Mouse (Mus musculus): ENCODE measurements around the gene Rasl10b.

GRCm38 (mm10) chr11:83442596-83443267 lies 33.8 kb downstream of the Rasl10b start:
- TF ChIP-seq CTCF (conservative IDR thresholded peaks at IDR 0.05; ENCODE audit: low read length), result peak; percentile 96
- TF ChIP-seq NANOG (IDR thresholded peaks at IDR 0.05; ENCODE audit: borderline replicate concordance, low read length), result no peak

All from E14TG2a.4 (cell line).